Comparison of ENCODE assay signal across 8 mouse cellular contexts in the genomic region with DNA sequence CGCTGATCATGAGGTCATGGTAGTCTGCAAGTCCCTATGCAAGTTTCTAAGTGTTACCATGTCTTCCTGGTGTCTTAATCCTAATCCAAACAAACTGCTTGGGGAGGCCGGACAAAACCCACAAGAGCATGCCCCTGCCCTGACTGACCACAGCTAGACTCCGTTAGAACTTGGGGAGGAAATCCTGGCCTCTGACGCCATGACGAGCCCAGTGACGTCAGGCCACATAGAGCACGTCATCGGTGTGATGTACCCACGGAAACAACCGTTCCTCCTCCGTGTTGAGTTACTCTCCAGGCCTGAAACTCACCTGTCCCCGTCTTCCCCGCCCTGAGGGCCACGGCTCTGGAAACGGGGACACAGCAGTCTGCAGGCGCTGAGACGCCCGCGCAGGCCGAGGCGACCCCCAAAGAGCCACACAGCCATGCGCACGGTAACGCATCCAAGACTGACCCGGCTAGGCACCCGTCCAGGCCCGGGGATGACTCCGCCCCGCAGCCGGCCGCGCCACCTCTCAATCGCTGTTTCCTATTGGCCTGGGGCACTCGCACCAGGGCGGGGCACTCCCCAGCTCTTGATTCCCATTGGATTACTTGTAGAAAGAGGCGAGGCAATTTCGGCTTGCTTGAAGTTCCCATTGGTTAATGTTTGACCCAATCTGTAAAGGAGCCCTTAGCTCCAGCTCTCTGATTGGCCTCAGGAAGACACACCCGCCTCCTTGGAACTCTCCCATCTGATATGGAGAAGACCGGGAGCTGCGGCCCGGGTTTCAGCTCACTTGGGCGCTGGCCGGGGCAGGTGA. TPM values are rescaled to one million over a fixed set of nuclear protein-coding genes. Genes with fewer than 3 reads are reported as not detected.
DNase-seq lines count a peak whose midpoint lies in the region; ATAC-seq and TF ChIP-seq lines count a peak whose summit lies in the region.

A gene (minus strand): TSS at position 495 of the 802 bp plus-strand sequence.
A gene (plus strand): TSS at position 704 of the 802 bp plus-strand sequence.

- peak in 1 of 2 experiments; percentile 12; a peak in 1 of 4 replicates for TF ChIP-seq EP300 in MEL (IDR thresholded peaks at IDR 0.05; ENCODE audit: low read depth in 1 of 2, low read length in 2 of 2)

- H3K4me2 ChIP-seq in forebrain, postnatal 0 days (ENCODE audit: low read depth) = peak within 1 kb of the TSS; percentile 75
- peak within 1 kb of the TSS; percentile 89 for H3K4me2 ChIP-seq in lung, embryonic 15.5 days

- TF ChIP-seq CTCF in MEL (IDR thresholded peaks at IDR 0.05 in 2 of 3, conservative IDR thresholded peaks at IDR 0.05 in 1 of 3; ENCODE audit: control insufficient read depth in 1 of 3, insufficient read depth in 1 of 3, low read depth in 2 of 3, low read length in 3 of 3, poor library complexity in 1 of 3, severe bottlenecking in 1 of 3) = no peak
- TF ChIP-seq CTCF in cerebellum, adult 2 months (IDR thresholded peaks at IDR 0.05; ENCODE audit: borderline replicate concordance, insufficient read depth, low read depth, low read length) = no peak
- TF ChIP-seq CTCF in forebrain, postnatal 0 days (IDR thresholded peaks at IDR 0.05; ENCODE audit: low read depth) = no peak

- peak; percentile 99 for DNase-seq in MEL (ENCODE audit: low read depth, low spot score)
- peak; percentile 99 for DNase-seq in cerebellum, adult 2 months
- DNase-seq in forebrain, postnatal 0 days = peak; percentile 98
- DNase-seq in heart, postnatal 4 days = peak; percentile 98
- DNase-seq in layer of hippocampus, adult 8-10 months (ENCODE audit: low spot score in 2 of 2) = peak; percentile 98 to 99
- peak; percentile 97 for DNase-seq in ovary, adult 18-20 months (ENCODE audit: low spot score)
- peak; percentile 97 for DNase-seq in thymus, postnatal 0 days (ENCODE audit: low spot score)

- WGBS in cerebellum, adult 2 months = 2% methylated on average over 43 of the region's 43 CpGs
- WGBS in forebrain, postnatal 0 days = 5% methylated on average over 43 of the region's 43 CpGs
- WGBS in lung, embryonic 15.5 days = 2% methylated on average over 43 of the region's 43 CpGs

- H3K27ac ChIP-seq in MEL (ENCODE audit: control insufficient read depth, low read depth, low read length) = 0 out of 2 replicates have a peak within 1 kb of the TSS, but pooled peaks have one; percentile 36
- peak within 1 kb of the TSS; percentile 49 for H3K27ac ChIP-seq in cerebellum, adult 2 months (ENCODE audit: insufficient read depth, low read length)
- H3K27ac ChIP-seq in forebrain, postnatal 0 days (ENCODE audit: low read depth, low read length) = peak within 1 kb of the TSS; percentile 79
- H3K27ac ChIP-seq in lung, embryonic 15.5 days = peak within 1 kb of the TSS; percentile 60

- H3K4me1 ChIP-seq in MEL (ENCODE audit: control insufficient read depth in 1 of 2, insufficient read depth in 2 of 2, low read length in 2 of 2) = peaks cover 0 to 2% of the 10 kb centered on the region in 2 experiments; a peak in 2 of 4 replicates
- no peaks in the 10 kb centered on the region; the same call in 1 of the 2 replicates for H3K4me1 ChIP-seq in cerebellum, adult 2 months (ENCODE audit: control insufficient read depth, insufficient read depth, low read length)
- H3K4me1 ChIP-seq in forebrain, postnatal 0 days (ENCODE audit: insufficient read depth) = no peaks in the 10 kb centered on the region
- peaks cover 18% of the 10 kb centered on the region for H3K4me1 ChIP-seq in lung, embryonic 15.5 days

- H3K79me2 ChIP-seq in MEL (ENCODE audit: control insufficient read depth, insufficient read depth, low read length, poor library complexity) = no peaks in the 10 kb centered on the region; the same call in 1 of the 2 replicates

- peak; percentile 12 to 89; a peak in 3 of 4 replicates for TF ChIP-seq POLR2A in MEL (IDR thresholded peaks at IDR 0.05; ENCODE audit: control insufficient read depth in 1 of 2, insufficient read depth in 1 of 2, low read depth in 1 of 2, low read length in 2 of 2, poor library complexity in 1 of 2)
- peak; percentile 56; the same call in 1 of the 2 replicates for TF ChIP-seq POLR2A in cerebellum, adult 2 months (IDR thresholded peaks at IDR 0.05; ENCODE audit: borderline replicate concordance, insufficient read depth, low read length)

- no peak for TF ChIP-seq RAD21 in MEL (IDR thresholded peaks at IDR 0.05; ENCODE audit: low read depth, low read length)

- H3K27me3 ChIP-seq in MEL (ENCODE audit: control insufficient read depth in 1 of 2, insufficient read depth in 2 of 2, low read length in 2 of 2) = no peaks in the 10 kb centered on the region
- H3K27me3 ChIP-seq in cerebellum, adult 2 months (ENCODE audit: control insufficient read depth, insufficient read depth, low read length) = no peaks in the 10 kb centered on the region
- H3K27me3 ChIP-seq in forebrain, postnatal 0 days (ENCODE audit: insufficient read depth, low read length) = no peaks in the 10 kb centered on the region
- no peaks in the 10 kb centered on the region for H3K27me3 ChIP-seq in lung, embryonic 15.5 days

- H3K4me3 ChIP-seq in MEL (ENCODE audit: control insufficient read depth in 1 of 2, insufficient read depth in 1 of 2, low read depth in 2 of 2, low read length in 2 of 2) = peak within 1 kb of the TSS; percentile 78 to 89
- peak within 1 kb of the TSS; percentile 91 for H3K4me3 ChIP-seq in cerebellum, adult 2 months (replicated peaks; ENCODE audit: insufficient read depth, low read depth, low read length)
- peak within 1 kb of the TSS; percentile 83 for H3K4me3 ChIP-seq in forebrain, postnatal 0 days (ENCODE audit: low read depth, low read length)
- peak within 1 kb of the TSS; percentile 84 for H3K4me3 ChIP-seq in lung, embryonic 15.5 days

- H3K36me3 ChIP-seq in MEL (ENCODE audit: control insufficient read depth in 1 of 2, insufficient read depth in 2 of 2, low read length in 2 of 2) = peaks cover 0 to 2% of the 10 kb centered on the region in 2 experiments; a peak in 1 of 4 replicates
- H3K36me3 ChIP-seq in forebrain, postnatal 0 days (ENCODE audit: insufficient read depth) = no peaks in the 10 kb centered on the region; the same call in none of the 2 replicates
- H3K36me3 ChIP-seq in lung, embryonic 15.5 days = peaks cover 11% of the 10 kb centered on the region; the same call in 1 of the 2 replicates

- peak; percentile 99 for ATAC-seq in forebrain, postnatal 0 days
- ATAC-seq in lung, embryonic 15.5 days (ENCODE audit: borderline replicate concordance, extremely low read depth, low FRiP score, low TSS enrichment) = peak; percentile 98

- peak within 1 kb of the TSS; percentile 84 for H3K9ac ChIP-seq in MEL (ENCODE audit: control insufficient read depth, low read depth, low read length, poor library complexity, severe bottlenecking)
- peak within 1 kb of the TSS; percentile 67 for H3K9ac ChIP-seq in forebrain, postnatal 0 days
- H3K9ac ChIP-seq in lung, embryonic 15.5 days = peak within 1 kb of the TSS; percentile 82

- H3K9me3 ChIP-seq in MEL (replicated peaks; ENCODE audit: insufficient read depth, low read length) = no peaks in the 10 kb centered on the region
- no peaks in the 10 kb centered on the region for H3K9me3 ChIP-seq in forebrain, postnatal 0 days (ENCODE audit: low read length)
- no peaks in the 10 kb centered on the region for H3K9me3 ChIP-seq in lung, embryonic 15.5 days

TF ChIP-seq in MEL, 35 proteins besides CTCF, POLR2A, EP300 and RAD21 (continues in another document):
- TF ChIP-seq ZKSCAN1 (IDR thresholded peaks at IDR 0.05; ENCODE audit: low read depth, low read length) = no peak
- TF ChIP-seq ELF1 (IDR thresholded peaks at IDR 0.05; ENCODE audit: low read depth, low read length) = peak; percentile 30
- TF ChIP-seq JUND (IDR thresholded peaks at IDR 0.05; ENCODE audit: low read depth, low read length) = no peak
- 0 out of 2 replicates have a peak, but pooled peaks have one; percentile 66 for TF ChIP-seq UBTF (IDR thresholded peaks at IDR 0.05; ENCODE audit: borderline replicate concordance, insufficient read depth, low read depth, low read length)
- peak; percentile 90; the same call in 1 of the 2 replicates for TF ChIP-seq GABPA (IDR thresholded peaks at IDR 0.05; ENCODE audit: low read depth, low read length)
- TF ChIP-seq CHD1 (IDR thresholded peaks at IDR 0.05; ENCODE audit: low read depth, low read length) = no peak
- TF ChIP-seq ETS1 (IDR thresholded peaks at IDR 0.05; ENCODE audit: low read depth, low read length) = peak; percentile 65; the same call in 1 of the 2 replicates
- no peak for TF ChIP-seq MEF2A (IDR thresholded peaks at IDR 0.05; ENCODE audit: extremely low read depth, insufficient replicate concordance, low read depth, low read length, poor library complexity, severe bottlenecking)
- TF ChIP-seq HCFC1 (IDR thresholded peaks at IDR 0.05; ENCODE audit: low read depth, low read length) = peak; percentile 87
- no peak for TF ChIP-seq TAL1 (IDR thresholded peaks at IDR 0.05; ENCODE audit: low read length)
- no peak for TF ChIP-seq USF1 (IDR thresholded peaks at IDR 0.05; ENCODE audit: low read depth, low read length)
- TF ChIP-seq SIN3A (IDR thresholded peaks at IDR 0.05; ENCODE audit: low read length) = no peak

RNA-seq across cellular contexts. Expression of the first gene that starts in this region (rescaled TPM):
- total RNA-seq in MEL (2012; rRNA removed) = 9.5 and 10.4 TPM in 2 replicates
- polyA plus RNA-seq in MEL (2012; ENCODE audit: insufficient read depth in 1 of 2, insufficient read length in 2 of 2, low read depth in 1 of 2, low replicate concordance in 2 of 2, missing spikeins in 1 of 2) = 10 to 100 TPM in 1 of 2 experiments, not detected in 1; 21.0 TPM
- polyA plus RNA-seq in cerebellum, adult 2 months (2012; rRNA removed) = 16.9 and 19.2 TPM in 2 replicates
- 26.2 and 26.8 TPM in 2 replicates for total RNA-seq in forebrain, postnatal 0 days (2014; rRNA removed)
- polyA plus RNA-seq in forebrain, postnatal 0 days (2015; fragmentation: Nextera tagmentation; extraction: Ambion mirVana) = 22.7 and 28.6 TPM in 2 replicates
- 10 to 100 TPM; 12.8 to 12.9 TPM for total RNA-seq in heart, postnatal 4 days (2021)
- total RNA-seq in layer of hippocampus, adult 8-10 months (2022) = 10 to 100 TPM; 19.0 to 20.6 (median 19.4) TPM
- 30.5 and 31.0 TPM in 2 replicates for polyA plus RNA-seq in lung, embryonic 15.5 days (2015; fragmentation: Nextera tagmentation; extraction: Ambion mirVana)
- polyA plus RNA-seq in thymus, postnatal 0 days (2015; fragmentation: Nextera tagmentation; extraction: Ambion mirVana) = 13.1 and 13.9 TPM in 2 replicates

RNA-seq across cellular contexts. Expression of the second gene that starts in this region (rescaled TPM):
- 26.3 and 33.5 TPM in 2 replicates for total RNA-seq in MEL (2012; rRNA removed)
- 10 to 100 TPM in 1 of 2 experiments, not detected in 1; 37.7 TPM for polyA plus RNA-seq in MEL (2012; ENCODE audit: insufficient read depth in 1 of 2, insufficient read length in 2 of 2, low read depth in 1 of 2, low replicate concordance in 2 of 2, missing spikeins in 1 of 2)
- 37.1 and 38.8 TPM in 2 replicates for polyA plus RNA-seq in cerebellum, adult 2 months (2012; rRNA removed)
- total RNA-seq in forebrain, postnatal 0 days (2014; rRNA removed) = 99.3 and 112 TPM in 2 replicates
- polyA plus RNA-seq in forebrain, postnatal 0 days (2015; fragmentation: Nextera tagmentation; extraction: Ambion mirVana) = 59.0 and 65.7 TPM in 2 replicates
- 10 to 100 TPM; 14.8 to 18.2 TPM for total RNA-seq in heart, postnatal 4 days (2021)
- total RNA-seq in layer of hippocampus, adult 8-10 months (2022) = 10 to 100 TPM; 22.8 to 36.2 (median 31.2) TPM
- 39.2 and 43.8 TPM in 2 replicates for polyA plus RNA-seq in lung, embryonic 15.5 days (2015; fragmentation: Nextera tagmentation; extraction: Ambion mirVana)
- 23.0 and 23.6 TPM in 2 replicates for polyA plus RNA-seq in thymus, postnatal 0 days (2015; fragmentation: Nextera tagmentation; extraction: Ambion mirVana)

Comparison
In these comparisons a context has a peak if more than half of its experiments do, and no peak if none do; other contexts are left out.
1. Peak in every context shown above with its lines: DNase-seq, ATAC-seq, H3K4me3 ChIP-seq and H3K27ac ChIP-seq.